Mouse (Mus musculus) megakaryocyte, adult 5-6 weeks (primary cell): Measurements from ENCODE around the gene Gm10220. TPM values are rescaled to one million over a fixed set of nuclear protein-coding genes. Genes with fewer than 3 reads are reported as not detected.
"Not testable (repeated sequence)": the region's sequence is repeated elsewhere in the genome, so short reads cannot be mapped to it uniquely, and the experiment has no call there.

Source experiments
- ATAC-seq: 2 replicates; pipeline ENCODE4 v1.8.0; 2016; ENCODE audit warnings: mild to moderate bottlenecking, inconsistent platforms; ENCODE audit not compliant: poor library complexity, severe bottlenecking
- total RNA-seq, 2 experiments: library from RNA; stranded (forward) in 1 of 2; stranded (reverse) in 1 of 2; fragments of 153-499, 151-499 nt in 1 of 2; fragments of 221-1000, 200-1000 nt in 1 of 2; gene quantifications; 2 replicates each; pipeline versions ENCODE4 v1.2.3 to v1.2.4; 2015 to 2017

Gene Gm10220
- total RNA-seq (2015) (not detected in 2 replicates), total RNA-seq (2017) (not detected in 2 replicates)

DNA sequence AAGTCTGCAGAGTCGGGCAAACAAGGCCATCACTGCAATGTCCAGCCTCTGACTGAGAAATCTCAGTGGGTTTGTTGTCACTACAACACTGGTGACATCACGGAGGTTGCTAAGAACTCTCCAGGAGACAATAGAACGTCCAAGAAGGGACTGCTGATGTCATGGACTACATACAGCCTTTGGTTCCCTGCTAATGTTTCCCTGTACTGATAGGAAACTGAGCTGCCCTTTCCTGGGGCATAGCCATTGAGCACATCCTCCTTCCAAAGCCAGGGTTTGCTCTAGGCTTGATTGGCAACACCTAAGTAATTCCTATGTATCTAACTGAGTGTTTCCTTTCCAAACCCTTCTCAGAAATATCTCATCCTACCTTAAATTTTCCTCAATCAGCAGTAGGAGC is at the start of gene Gm10220:
TSS of gene Gm10220 (minus strand) at position 101 of the 400 bp plus-strand sequence.
- not testable (repeated sequence) for ATAC-seq

DNA sequence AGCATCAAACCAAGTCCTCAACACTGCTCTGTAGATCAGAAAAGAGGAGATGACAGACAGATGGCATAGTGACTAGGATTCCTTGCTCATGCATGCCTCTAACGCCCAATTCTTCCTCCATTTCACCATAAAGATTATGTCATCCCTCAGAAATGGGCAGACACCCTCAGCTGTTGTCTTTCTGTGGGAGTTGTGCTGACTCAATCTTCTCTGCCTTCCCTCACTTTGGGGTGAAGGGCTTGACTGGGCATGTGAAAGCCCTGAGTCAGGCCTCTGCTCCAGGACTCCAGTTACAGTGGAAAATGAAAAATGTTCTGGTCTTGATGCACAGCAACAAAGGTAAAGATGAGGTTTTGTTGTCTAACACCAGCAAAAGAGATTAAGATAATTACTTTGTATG is 48.6 kb upstream of the Gm10220 start:
- ATAC-seq, result no peak

DNA sequence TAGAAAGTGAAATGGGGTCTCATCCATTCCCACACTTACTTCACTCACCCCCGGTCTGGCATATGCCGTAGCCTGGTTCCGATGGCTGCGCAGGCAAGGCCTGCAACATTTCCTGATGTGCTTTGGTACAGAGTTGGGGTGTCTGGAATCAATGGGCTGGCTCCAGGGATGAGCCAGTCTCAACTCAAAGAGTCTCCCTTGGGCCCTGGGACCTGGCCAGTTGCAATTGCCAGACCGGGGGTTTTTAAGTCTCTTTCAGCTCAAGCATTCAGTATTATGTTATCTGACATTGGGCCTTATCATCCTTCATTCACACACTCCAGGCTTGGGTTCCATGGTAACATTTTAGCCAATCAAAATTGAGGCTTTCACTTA is 44.6 kb upstream of the Gm10220 start:
- ATAC-seq, result no peak

DNA sequence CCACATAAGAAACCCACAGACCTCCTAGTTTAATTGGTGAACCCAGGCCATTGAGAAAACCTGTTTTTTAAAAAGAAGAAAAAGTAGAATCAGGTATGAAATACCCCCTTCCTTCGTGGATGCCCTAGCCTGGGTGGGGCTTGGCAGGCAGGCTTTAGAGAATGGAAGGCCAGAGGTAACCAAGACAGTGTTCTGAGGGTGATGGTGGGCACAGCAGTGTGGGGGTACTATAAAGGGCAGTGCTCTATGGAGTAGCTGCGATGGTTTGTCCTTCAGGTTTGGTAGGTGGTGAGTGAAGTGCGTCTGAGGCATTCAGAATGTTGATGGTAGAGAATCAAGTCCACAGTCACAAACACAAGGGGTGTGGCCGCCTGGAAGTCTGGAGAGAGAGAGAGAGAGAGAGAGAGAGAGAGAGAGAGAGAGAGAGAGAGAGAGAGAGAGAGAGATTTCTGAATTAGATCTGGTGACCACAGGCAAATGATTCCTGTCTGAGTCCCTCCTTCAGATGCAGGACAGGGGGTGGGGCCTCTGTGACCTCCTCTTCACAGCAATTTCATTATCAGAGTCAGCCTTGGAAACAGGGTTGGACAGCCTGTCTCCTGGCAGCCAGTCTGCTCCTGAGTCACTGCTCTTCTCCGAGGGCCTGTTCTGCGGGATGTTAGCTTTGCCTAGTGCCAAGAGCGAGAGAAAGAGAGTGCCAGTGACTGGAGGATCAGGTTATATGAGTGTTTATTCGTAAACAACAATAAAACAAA is 44.0 kb upstream of the Gm10220 start:
- no peak for ATAC-seq

DNA sequence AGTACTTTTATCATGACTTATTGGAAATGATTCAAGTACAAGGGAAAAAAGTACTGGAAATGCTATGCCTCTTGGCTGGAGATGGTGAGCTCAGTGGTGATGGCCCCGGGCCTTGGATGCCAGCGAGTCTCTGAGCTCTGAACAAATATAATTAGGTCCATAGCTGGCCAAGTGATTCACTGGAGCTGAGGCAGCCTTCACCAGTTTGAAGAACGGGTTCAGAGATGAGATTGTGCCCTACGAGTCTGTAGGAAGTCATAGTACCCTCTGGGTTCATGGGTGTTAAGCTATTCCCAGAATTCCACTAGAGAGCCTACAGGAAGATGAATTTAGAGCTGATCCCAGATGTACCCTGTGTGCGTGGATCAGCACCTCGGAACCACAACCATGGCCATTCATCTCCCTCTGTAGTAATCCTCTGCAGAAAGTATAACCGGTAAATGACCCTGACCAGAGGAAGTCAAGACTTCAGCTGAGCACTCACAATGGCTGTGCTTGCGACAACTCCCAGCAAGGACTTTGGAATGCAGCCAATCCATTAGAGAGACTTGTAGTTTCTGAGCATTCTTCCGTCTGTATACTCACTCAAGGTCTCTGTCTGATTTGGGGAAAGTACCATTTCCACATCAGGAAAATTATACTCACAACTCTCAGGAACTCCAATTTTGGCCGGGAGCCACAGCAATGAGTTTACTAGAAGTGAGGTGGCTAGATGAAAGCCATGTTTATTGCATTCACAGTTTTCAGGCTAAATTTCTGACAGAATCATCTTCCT is 36.4 kb upstream of the Gm10220 start:
- no peak for ATAC-seq

DNA sequence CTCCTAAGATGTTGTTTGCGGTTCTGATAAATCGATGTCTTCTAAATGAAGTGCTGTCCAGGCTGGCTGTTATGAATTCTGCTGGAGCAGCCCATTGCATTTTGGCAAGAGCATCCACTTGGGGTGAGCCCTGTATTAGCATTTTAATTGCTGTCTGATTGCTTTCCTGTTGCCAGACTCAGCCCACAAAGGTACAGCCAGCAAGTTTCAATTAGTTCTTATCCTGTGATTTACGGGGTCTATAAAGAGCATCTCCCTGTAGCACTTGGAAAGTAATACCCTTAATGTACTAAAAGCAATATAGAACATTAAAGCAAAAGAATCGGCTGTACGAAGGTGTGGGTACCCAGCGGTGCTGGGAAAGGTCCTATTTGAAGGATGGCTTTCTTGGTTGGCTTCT is 21.7 kb upstream of the Gm10220 start:
- no peak for ATAC-seq

DNA sequence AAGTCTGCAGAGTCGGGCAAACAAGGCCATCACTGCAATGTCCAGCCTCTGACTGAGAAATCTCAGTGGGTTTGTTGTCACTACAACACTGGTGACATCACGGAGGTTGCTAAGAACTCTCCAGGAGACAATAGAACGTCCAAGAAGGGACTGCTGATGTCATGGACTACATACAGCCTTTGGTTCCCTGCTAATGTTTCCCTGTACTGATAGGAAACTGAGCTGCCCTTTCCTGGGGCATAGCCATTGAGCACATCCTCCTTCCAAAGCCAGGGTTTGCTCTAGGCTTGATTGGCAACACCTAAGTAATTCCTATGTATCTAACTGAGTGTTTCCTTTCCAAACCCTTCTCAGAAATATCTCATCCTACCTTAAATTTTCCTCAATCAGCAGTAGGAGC is 16.0 kb downstream of the Gm10220 start, which contains the start of gene 5031410I06Rik:
TSS of gene 5031410I06Rik (minus strand) at position 101 of the 400 bp plus-strand sequence.
- not testable (repeated sequence) for ATAC-seq

DNA sequence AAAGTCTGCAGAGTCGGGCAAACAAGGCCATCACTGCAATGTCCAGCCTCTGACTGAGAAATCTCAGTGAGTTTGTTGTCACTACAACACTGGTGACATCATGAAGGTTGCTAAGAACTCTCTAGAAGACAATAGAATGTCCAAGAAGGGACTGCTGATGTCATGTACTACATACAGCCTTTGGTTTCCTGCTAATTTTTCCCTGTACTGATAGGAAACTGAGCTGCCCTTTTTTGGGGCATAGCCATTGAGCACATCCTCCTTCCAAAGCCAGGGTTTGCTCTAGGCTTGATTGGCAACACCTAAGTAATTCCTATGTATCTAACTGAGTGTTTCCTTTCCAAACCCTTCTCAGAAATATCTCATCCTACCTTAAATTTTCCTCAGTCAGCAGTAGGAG is 32.0 kb downstream of the Gm10220 start, which contains the start of gene Gm10471:
TSS of gene Gm10471 (minus strand) at position 101 of the 400 bp plus-strand sequence.
- ATAC-seq, result not testable (repeated sequence)

DNA sequence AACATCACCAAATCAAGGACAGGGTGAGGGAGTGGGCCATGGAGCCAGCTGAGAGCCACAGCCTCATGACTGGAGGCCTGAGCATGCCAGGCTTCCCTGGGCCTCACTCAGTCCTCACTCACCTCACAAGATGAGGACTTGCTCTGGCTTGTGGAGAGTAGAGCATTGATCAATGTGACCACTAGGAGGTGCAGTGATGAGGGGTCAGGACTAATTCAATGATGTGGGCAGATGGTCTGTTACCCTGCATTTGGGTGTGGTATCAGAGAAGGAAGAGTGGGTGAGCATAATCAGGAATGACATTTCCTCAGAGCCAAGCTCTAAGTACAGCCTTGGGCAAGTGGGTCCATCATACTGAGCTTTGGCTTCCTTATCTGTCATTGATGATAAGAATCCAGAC is 42.2 kb downstream of the Gm10220 start:
- ATAC-seq, result not testable (repeated sequence)

DNA sequence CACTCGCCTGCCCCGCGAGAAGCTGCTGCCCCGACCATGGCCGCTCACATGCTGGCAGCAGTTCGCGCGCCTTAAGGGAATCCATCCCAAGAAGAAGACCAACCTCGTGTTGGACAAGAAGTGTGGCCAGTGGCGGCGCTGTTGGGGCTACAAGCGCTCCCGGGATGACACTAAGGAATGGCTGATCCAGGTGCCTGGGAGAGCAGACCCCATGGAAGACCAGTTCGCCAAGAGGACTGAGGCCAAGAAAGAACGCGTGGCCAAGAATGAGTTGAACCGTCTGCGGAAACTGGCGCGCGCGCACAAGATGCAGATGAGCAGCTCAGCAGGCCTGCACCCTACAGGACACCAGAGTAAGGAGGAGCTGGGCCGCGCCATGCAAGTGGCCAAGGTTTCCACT is 50.5 kb downstream of the Gm10220 start:
- ATAC-seq, result no peak

Other genes with a start within 250 kb of the Gm10220 start
- not detected in 2 replicates for gene Gm21663, start 179.0 kb downstream of the Gm10220 start, total RNA-seq (2015)
- gene Gm21663, start 179.0 kb downstream of the Gm10220 start, total RNA-seq (2017), result not detected in 2 replicates
- not detected in 2 replicates for gene Gm21671, start 167.0 kb downstream of the Gm10220 start, total RNA-seq (2015)
- not detected in 2 replicates for gene Gm21671, start 167.0 kb downstream of the Gm10220 start, total RNA-seq (2017)
- not detected in 2 replicates for gene Gm21680, start 148.8 kb downstream of the Gm10220 start, total RNA-seq (2015)
- not detected in 2 replicates for gene Gm21680, start 148.8 kb downstream of the Gm10220 start, total RNA-seq (2017)
- not detected in 2 replicates for gene Gm21698, start 132.8 kb downstream of the Gm10220 start, total RNA-seq (2015)
- not detected in 2 replicates for gene Gm21698, start 132.8 kb downstream of the Gm10220 start, total RNA-seq (2017)
- not detected in 2 replicates for gene Gm1979, start 116.6 kb downstream of the Gm10220 start, total RNA-seq (2015)
- gene Gm1979, start 116.6 kb downstream of the Gm10220 start, total RNA-seq (2017), result not detected in 2 replicates
- not detected in 2 replicates for gene Gm5862, start 98.5 kb downstream of the Gm10220 start, total RNA-seq (2015)
- gene Gm5862, start 98.5 kb downstream of the Gm10220 start, total RNA-seq (2017), result not detected in 2 replicates
- 0.27 TPM in 1 of 2 replicates, not detected in the other for gene Speer4a, start 81.9 kb downstream of the Gm10220 start, total RNA-seq (2015)
- gene Speer4a, start 81.9 kb downstream of the Gm10220 start, total RNA-seq (2017), result not detected in 2 replicates
- not detected in 2 replicates for gene Gm7347, start 62.8 kb downstream of the Gm10220 start, total RNA-seq (2015)
- not detected in 2 replicates for gene Gm7347, start 62.8 kb downstream of the Gm10220 start, total RNA-seq (2017)
- not detected in 2 replicates for gene Gm10471, start 32.1 kb downstream of the Gm10220 start, total RNA-seq (2015)
- gene Gm10471, start 32.1 kb downstream of the Gm10220 start, total RNA-seq (2017), result not detected in 2 replicates
- not detected in 2 replicates for gene 5031410I06Rik, start 16.1 kb downstream of the Gm10220 start, total RNA-seq (2015)
- not detected in 2 replicates for gene 5031410I06Rik, start 16.1 kb downstream of the Gm10220 start, total RNA-seq (2017)
- gene Gm7361, start 136.3 kb upstream of the Gm10220 start, total RNA-seq (2015), result not detected in 2 replicates
- not detected in 2 replicates for gene Gm7361, start 136.3 kb upstream of the Gm10220 start, total RNA-seq (2017)